Mouse (Mus musculus): ENCODE data around the gene Ptpn22.

The Ptpn22 gene

GRCm38 (mm10) chr3:103916205-103916838 is 56.7 kb downstream of the Ptpn22 start:
- no peak for ATAC-seq (ENCODE audit: insufficient number of reproducible peaks, low FRiP score, low TSS enrichment)

- no peak for ATAC-seq (ENCODE audit: insufficient number of reproducible peaks, low FRiP score, low TSS enrichment)
These were observed 57.2 kb downstream of the Ptpn22 start for GRCm38 (mm10) chr3:103916839-103917237.

GRCm38 (mm10) chr3:103920094-103920493 is 60.5 kb downstream of the Ptpn22 start:
- ATAC-seq (ENCODE audit: insufficient number of reproducible peaks, low FRiP score, low TSS enrichment) = no peak

GRCm38 (mm10) chr3:103925302-103925701 is 65.7 kb downstream of the Ptpn22 start:
- ATAC-seq (ENCODE audit: insufficient number of reproducible peaks, low FRiP score, low TSS enrichment) = no peak

GRCm38 (mm10) chr3:103927511-103927910 is 67.9 kb downstream of the Ptpn22 start:
- ATAC-seq (ENCODE audit: insufficient number of reproducible peaks, low FRiP score, low TSS enrichment) = peak; percentile 52; the same call in 1 of the 2 replicates

- ATAC-seq (ENCODE audit: insufficient number of reproducible peaks, low FRiP score, low TSS enrichment) = no peak
These were observed 85.4 kb downstream of the Ptpn22 start for GRCm38 (mm10) chr3:103944794-103945562.

- no peak for ATAC-seq (ENCODE audit: insufficient number of reproducible peaks, low FRiP score, low TSS enrichment)
These were observed 89.1 kb downstream of the Ptpn22 start for GRCm38 (mm10) chr3:103948666-103949065.

GRCm38 (mm10) chr3:103960622-103961021 is 101.0 kb downstream of the Ptpn22 start:
- ATAC-seq (ENCODE audit: insufficient number of reproducible peaks, low FRiP score, low TSS enrichment) = no peak
